Mouse (Mus musculus) embryonic facial prominence, embryonic 15.5 days (tissue): ENCODE measurements at regions not wholly inside any gene's neighbourhood (a gene's known extent, or its start where the extent isn't known, plus 50 kb on each side); places are given as distances from the start of the nearest gene placed in this dataset.
"Not testable (repeated sequence)": the region's sequence is repeated elsewhere in the genome, so short reads cannot be mapped to it uniquely, and the experiment has no call there.

Experiments used
- ATAC-seq: fragments of 200-750 bp; cut with Nextera tagmentation; 2 replicates; pipeline ENCODE4 v1.8.0; 2017; ENCODE audit warnings: low read depth, moderate TSS enrichment; ENCODE audit not compliant: insufficient number of reproducible peaks, low FRiP score, low TSS enrichment
- H3K27ac ChIP-seq: fragments of 300-500 bp; sonication (generic); replicated peaks from 2 replicates; pipeline ENCODE4 v1.5.1; 2015; ENCODE audit warnings: mild to moderate bottlenecking, inconsistent platforms
- H3K27me3 ChIP-seq: fragments of 300-500 bp; sonication (generic); 2 replicates; pipeline ENCODE4 v1.6.1; 2015; ENCODE audit warnings: inconsistent platforms
- H3K36me3 ChIP-seq: fragments of 300-500 bp; sonication (generic); 2 replicates; pipeline ENCODE4 v1.6.1; 2015; ENCODE audit warnings: mild to moderate bottlenecking, inconsistent platforms
- H3K4me1 ChIP-seq: fragments of 300-500 bp; sonication (generic); 2 replicates; pipeline ENCODE4 v1.6.1; 2015; ENCODE audit warnings: inconsistent platforms
- H3K4me2 ChIP-seq: fragments of 300-500 bp; sonication (generic); replicated peaks from 2 replicates; pipeline ENCODE4 v1.6.1; 2015; ENCODE audit warnings: mild to moderate bottlenecking, inconsistent platforms
- H3K4me3 ChIP-seq: fragments of 300-500 bp; sonication (generic); replicated peaks from 2 replicates; pipeline ENCODE4 v1.5.1; 2015; ENCODE audit warnings: mild to moderate bottlenecking, inconsistent platforms
- H3K9ac ChIP-seq: fragments of 300-500 bp; sonication (generic); 2 replicates; pipeline ENCODE4 v1.6.1; 2015; ENCODE audit warnings: inconsistent platforms
- H3K9me3 ChIP-seq: fragments of 300-500 bp; sonication (generic); replicated peaks from 2 replicates; pipeline ENCODE4 v1.6.1; 2016; ENCODE audit warnings: inconsistent platforms
- WGBS: fragments of 180-500 bp; shearing (Covaris S2); methylation state at CpG from one replicate; pipeline ENCODE4 v1.1.7; 2015; 5-methylcytosine and 5-hydroxymethylcytosine counted together

DNA sequence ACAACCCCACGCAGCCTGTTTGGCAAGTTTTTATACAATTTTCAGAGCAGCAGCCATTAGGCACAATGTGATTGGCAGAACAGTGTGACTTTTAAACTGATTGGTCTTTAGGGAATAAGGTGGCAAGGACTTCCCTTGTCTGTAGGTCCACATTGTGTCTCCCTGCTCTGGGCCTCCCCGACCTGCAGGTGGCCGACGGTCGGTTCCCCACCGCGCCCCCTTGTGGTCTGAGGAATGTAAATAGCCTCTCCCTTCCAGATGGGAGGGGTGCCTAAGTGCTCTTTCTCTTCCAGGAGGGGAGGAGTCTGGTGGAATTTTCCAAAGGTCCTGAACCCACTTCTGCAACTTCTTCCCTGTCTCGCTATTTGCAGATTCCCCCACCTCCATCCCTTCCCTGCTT, 52.5 kb upstream of the Prr5 start:
- not testable (repeated sequence) for H3K9ac ChIP-seq, H3K4me2 ChIP-seq, H3K9me3 ChIP-seq, H3K4me3 ChIP-seq, H3K36me3 ChIP-seq, H3K27ac ChIP-seq, ATAC-seq
- Histone ChIP-seq H3K27me3 (peaks cover 21% of the 10 kb centered on the region), H3K4me1 (peaks cover 15% of the 10 kb centered on the region)
- 10% methylated on average over 8 of the region's 8 CpGs for WGBS

DNA sequence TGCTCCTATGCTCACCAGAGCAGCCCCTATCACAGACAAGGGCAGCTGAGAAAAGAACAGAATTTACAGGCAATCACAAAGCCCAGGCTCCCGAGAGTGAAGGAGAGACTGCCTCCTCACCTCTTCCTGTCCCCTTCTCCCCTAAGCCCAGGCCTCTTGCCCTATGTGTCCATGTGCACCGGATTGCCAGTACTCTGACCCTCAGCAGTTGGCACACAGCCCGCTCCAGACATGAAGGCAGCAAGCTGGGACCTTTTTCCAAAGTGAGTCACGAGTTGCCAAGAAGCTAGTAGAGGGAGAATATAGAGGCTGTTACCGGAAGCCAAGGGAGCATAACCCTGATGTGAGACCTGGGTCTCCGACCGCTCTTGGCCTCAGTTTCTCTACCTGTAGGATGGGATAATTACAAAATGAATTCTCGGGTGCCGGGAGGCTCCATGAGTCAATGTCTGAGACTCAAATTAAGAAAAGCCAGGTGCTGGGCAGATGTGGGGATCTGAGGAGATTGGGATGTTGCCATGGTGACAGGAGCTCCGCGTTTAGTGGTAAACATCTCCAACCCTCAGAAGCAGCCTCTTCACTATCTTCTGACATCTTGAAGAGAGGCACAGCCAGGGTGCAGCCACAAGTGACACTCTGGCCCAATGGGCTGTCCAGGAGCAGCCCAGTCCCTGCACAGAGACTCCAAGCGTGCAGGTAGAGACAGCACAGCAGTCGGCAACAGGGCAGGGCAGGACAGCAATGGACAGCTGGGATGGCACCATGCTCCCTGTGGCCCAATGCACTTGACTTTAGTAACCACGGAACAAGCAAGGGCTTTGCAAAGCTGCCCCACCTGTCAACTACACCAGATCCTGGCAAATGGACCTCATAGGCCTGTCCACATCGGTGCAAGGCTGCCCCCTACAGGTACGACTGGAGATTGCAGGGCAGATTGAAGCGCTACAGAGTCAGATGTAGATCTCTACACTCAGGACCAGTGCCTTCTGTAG, 55.6 kb upstream of the Prr5 start:
- WGBS = 38% methylated on average over 17 of the region's 17 CpGs
- no peaks in the 10 kb centered on the region for H3K9me3 ChIP-seq
- H3K27ac ChIP-seq = no peak overlapping the region
- H3K9ac ChIP-seq = no peak overlapping the region
- H3K4me2 ChIP-seq = no peak overlapping the region
- peaks cover 15% of the 10 kb centered on the region for H3K4me1 ChIP-seq
- peaks cover 21% of the 10 kb centered on the region for H3K27me3 ChIP-seq
- H3K36me3 ChIP-seq = no peaks in the 10 kb centered on the region
- ATAC-seq = peak; percentile 44; the same call in 1 of the 2 replicates
- no peak overlapping the region for H3K4me3 ChIP-seq

DNA sequence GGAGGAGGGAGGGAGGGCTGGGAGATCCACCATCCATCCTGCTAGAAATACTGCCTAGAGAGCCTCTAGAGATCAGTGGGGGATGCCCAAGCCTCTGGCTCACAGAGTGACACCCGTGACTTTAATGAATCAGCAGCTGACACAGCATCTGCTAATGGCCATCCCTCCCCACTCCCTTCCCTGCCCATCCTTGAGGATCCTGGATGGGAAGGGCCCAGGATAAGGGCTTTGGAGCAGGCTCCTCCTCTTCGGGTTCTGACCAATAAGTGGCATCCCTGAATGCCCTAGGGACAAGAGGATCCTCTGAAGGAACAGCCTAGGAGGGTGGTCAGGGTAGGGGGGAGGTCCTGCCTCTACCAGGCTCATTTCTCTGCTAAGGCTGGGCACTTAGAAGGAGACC, 55.3 kb upstream of the Rtl6 start:
- H3K27me3 ChIP-seq = peaks cover 21% of the 10 kb centered on the region
- H3K9me3 ChIP-seq = no peaks in the 10 kb centered on the region
- no peaks in the 10 kb centered on the region for H3K36me3 ChIP-seq
- no peak overlapping the region for H3K27ac ChIP-seq
- no peak overlapping the region for H3K4me3 ChIP-seq
- no peak overlapping the region for H3K4me2 ChIP-seq
- WGBS = 22% methylated on average over 2 of the region's 2 CpGs
- no peak for ATAC-seq
- peaks cover 15% of the 10 kb centered on the region for H3K4me1 ChIP-seq
- no peak overlapping the region for H3K9ac ChIP-seq

DNA sequence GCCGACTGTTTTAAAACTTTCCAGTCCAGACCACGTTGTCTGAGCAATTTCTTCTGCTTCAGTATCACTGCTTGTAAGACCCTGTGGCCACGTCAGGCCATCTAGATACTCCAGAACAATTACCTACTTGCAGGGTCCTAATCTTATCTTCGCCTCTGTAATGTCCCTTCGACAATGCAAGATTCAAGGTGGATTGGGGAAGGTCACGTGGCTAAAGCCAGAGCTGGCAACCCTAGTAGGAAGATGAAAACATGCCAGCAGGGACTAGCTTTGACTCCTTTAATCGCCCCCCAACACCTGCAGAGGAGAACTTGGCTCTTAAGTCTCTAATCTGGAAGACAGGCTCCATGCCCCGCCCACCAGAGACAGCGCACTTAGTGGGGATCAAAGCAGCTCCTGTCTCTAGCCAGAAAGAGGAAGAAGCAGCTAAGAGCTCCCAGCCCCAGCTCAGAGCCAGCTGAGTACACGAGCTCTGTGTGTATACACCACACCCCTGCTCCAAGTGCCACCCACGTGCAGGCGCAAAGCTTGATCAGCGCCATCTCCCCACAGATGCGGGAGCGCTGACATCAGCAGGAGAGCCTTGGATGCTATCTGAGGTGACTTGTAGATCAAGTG, 52.3 kb upstream of the Rtl6 start:
- H3K4me3 ChIP-seq = no peak overlapping the region
- no peaks in the 10 kb centered on the region for H3K9me3 ChIP-seq
- H3K9ac ChIP-seq = no peak overlapping the region
- H3K27me3 ChIP-seq = peaks cover 9% of the 10 kb centered on the region
- H3K4me2 ChIP-seq = no peak overlapping the region
- WGBS = 56% methylated on average over 15 of the region's 15 CpGs
- ATAC-seq = no peak
- H3K4me1 ChIP-seq = peaks cover 5% of the 10 kb centered on the region; the same call in 1 of the 2 replicates
- no peaks in the 10 kb centered on the region for H3K36me3 ChIP-seq
- no peak overlapping the region for H3K27ac ChIP-seq

DNA sequence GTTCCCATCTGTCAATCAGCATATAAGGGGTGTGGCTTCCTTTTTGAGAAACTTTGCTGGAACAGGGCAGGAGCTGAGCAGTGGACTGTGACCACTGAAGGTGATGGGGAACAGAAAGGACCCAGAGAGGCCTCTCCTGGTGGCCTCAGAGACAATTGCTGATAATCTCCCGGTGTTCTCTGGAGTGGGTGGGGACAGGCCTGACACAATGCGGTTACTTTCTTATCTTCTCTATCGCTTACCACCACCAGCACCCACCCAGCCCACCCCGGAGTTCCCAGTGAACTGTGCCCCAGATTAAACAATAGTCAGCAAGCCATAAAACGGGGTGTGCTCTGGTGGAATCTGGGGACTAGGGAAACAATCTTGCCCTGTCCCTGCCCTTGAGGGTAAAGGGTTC, 51.4 kb upstream of the Rtl6 start:
- H3K9ac ChIP-seq = no peak overlapping the region
- WGBS = 88% methylated on average over 5 of the region's 5 CpGs
- H3K27ac ChIP-seq = no peak overlapping the region
- H3K9me3 ChIP-seq = no peaks in the 10 kb centered on the region
- H3K4me3 ChIP-seq = no peak overlapping the region
- peaks cover 4% of the 10 kb centered on the region; the same call in 1 of the 2 replicates for H3K4me1 ChIP-seq
- H3K36me3 ChIP-seq = no peaks in the 10 kb centered on the region
- H3K27me3 ChIP-seq = peaks cover 5% of the 10 kb centered on the region; the same call in 1 of the 2 replicates
- ATAC-seq = no peak
- no peak overlapping the region for H3K4me2 ChIP-seq
